In the genomic region with DNA sequence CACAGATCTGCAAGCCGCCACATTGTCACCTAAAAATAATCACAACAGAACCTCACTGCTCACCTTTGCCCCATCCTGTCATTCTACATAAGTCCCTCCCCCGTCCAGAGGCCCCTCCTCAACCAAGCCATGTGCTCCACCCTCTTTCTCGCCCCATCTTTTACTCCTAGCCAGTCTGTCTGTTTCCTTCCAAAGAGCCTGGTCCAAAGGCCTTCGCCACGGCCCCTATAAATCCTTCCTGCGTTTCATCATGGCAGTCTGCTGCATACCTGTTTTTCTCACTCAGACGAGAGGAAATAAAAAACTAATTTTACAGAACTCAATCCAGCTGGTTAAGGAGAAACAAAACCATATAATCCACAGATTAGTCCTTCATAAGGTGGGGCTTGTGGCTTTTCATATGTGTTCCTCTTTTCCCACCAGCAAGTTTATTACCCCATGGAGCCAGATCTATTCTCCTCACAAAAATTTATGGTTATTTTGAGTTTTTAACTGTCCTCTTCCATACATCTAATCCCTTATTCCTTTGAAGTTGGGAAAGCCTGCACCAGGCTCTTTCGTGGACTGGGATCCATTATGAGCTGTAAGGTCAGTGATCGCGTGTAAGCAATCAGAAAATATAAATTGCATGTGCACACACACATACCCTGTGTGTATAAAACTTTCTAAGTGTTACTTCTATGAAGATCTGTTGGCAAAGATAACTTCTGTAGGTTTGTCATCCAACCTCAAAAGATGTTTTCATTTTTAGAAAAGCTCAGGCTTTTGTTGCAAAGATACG, we compare ENCODE assay signal across 26 mouse cellular contexts.
A peak's percentile ranks its signal among the peaks of the same experiment; 100 is the strongest.
DNase-seq lines count a peak whose midpoint lies in the region; ATAC-seq lines count a peak whose summit lies in the region.
"Had no signal": no experiment of that assay in that cellular context is flagged by ENCODE, and none has a peak within 500 bp of the region (broad histone marks: within the 10 kb centered on the region; RNA-seq: fewer than 3 reads in every experiment).

No protein-coding gene starts in this region.

- H3K27me3 ChIP-seq in limb, embryonic 12.5 days, result peaks cover 46% of the 10 kb centered on the region
- H3K27me3 ChIP-seq in limb, embryonic 15.5 days, result peaks cover 46% of the 10 kb centered on the region
- H3K27me3 ChIP-seq: CH12.LX; embryonic facial prominence, embryonic 12.5 days; embryonic facial prominence, embryonic 15.5 days had no signal

- H3K9ac ChIP-seq in limb, embryonic 12.5 days (replicated peaks), result no peak overlapping the region
- H3K9ac ChIP-seq in limb, embryonic 15.5 days, result no peak overlapping the region
- H3K9ac ChIP-seq: embryonic facial prominence, embryonic 12.5 days; embryonic facial prominence, embryonic 15.5 days; forebrain, embryonic 12.5 days; forebrain, embryonic 15.5 days; hindbrain, embryonic 12.5 days; hindbrain, embryonic 15.5 days had no signal

- peak; percentile 31 for DNase-seq in embryo, embryonic 11 days
- DNase-seq in embryo, embryonic 9.5 days (ENCODE audit: extremely low spot score), result no peak
- DNase-seq in cerebellum, adult 11 months, result no peak
- DNase-seq in cerebellum, postnatal 10 days, result no peak
- DNase-seq: adrenal gland, postnatal 10 days; adrenal gland, postnatal 36 days; B cell, adult 2 months; cerebellum, adult 11-12 months; cerebellum, adult 8-10 months; cerebellum, postnatal 14 days; gastrocnemius, postnatal 10 days; gastrocnemius, postnatal 36 days; heart, adult 11 months had no signal

- H3K4me1 ChIP-seq in limb, embryonic 12.5 days (replicated peaks), result peaks cover 40% of the 10 kb centered on the region
- H3K4me1 ChIP-seq in limb, embryonic 15.5 days, result peaks cover 22% of the 10 kb centered on the region; the same call in 1 of the 2 replicates
- H3K4me1 ChIP-seq: embryonic facial prominence, embryonic 15.5 days had no signal

- 16% methylated on average over 11 of the region's 11 CpGs for WGBS in limb, embryonic 12.5 days
- 38% methylated on average over 11 of the region's 11 CpGs for WGBS in limb, embryonic 15.5 days

- no peaks in the 10 kb centered on the region for H3K9me3 ChIP-seq in limb, embryonic 12.5 days
- H3K9me3 ChIP-seq in limb, embryonic 15.5 days, result no peaks in the 10 kb centered on the region
- H3K9me3 ChIP-seq: embryonic facial prominence, embryonic 12.5 days; embryonic facial prominence, embryonic 15.5 days; forebrain, embryonic 12.5 days; forebrain, embryonic 15.5 days; G1E; hindbrain, embryonic 12.5 days; hindbrain, embryonic 15.5 days had no signal

- H3K27ac ChIP-seq in limb, embryonic 12.5 days, result no peak overlapping the region
- no peak overlapping the region for H3K27ac ChIP-seq in limb, embryonic 15.5 days
- H3K27ac ChIP-seq: embryonic facial prominence, embryonic 12.5 days; embryonic facial prominence, embryonic 15.5 days; forebrain, embryonic 12.5 days; forebrain, embryonic 15.5 days; hindbrain, embryonic 12.5 days; hindbrain, embryonic 15.5 days had no signal

- ATAC-seq in limb, embryonic 12.5 days (ENCODE audit: insufficient number of reproducible peaks, insufficient read depth, low FRiP score, low TSS enrichment, low read depth), result peak; percentile 64
- ATAC-seq in limb, embryonic 15.5 days (ENCODE audit: insufficient number of reproducible peaks, low FRiP score, low TSS enrichment, low read depth), result peak; percentile 63; the same call in 1 of the 2 replicates
- ATAC-seq: forebrain, embryonic 15.5 days; intestine, postnatal 0 days; Patski had no signal

- no peak overlapping the region for H3K4me3 ChIP-seq in limb, embryonic 12.5 days (replicated peaks)
- no peak overlapping the region for H3K4me3 ChIP-seq in limb, embryonic 15.5 days
- H3K4me3 ChIP-seq: embryonic facial prominence, embryonic 12.5 days; embryonic facial prominence, embryonic 15.5 days; forebrain, embryonic 12.5 days; forebrain, embryonic 15.5 days; hindbrain, embryonic 12.5 days; hindbrain, embryonic 15.5 days had no signal

- H3K36me3 ChIP-seq in limb, embryonic 12.5 days, result no peaks in the 10 kb centered on the region
- no peaks in the 10 kb centered on the region for H3K36me3 ChIP-seq in limb, embryonic 15.5 days
- H3K36me3 ChIP-seq: embryonic facial prominence, embryonic 12.5 days; embryonic facial prominence, embryonic 15.5 days; forebrain, embryonic 12.5 days; forebrain, embryonic 15.5 days; G1E; hindbrain, embryonic 12.5 days; hindbrain, embryonic 15.5 days had no signal

- no peak overlapping the region for H3K4me2 ChIP-seq in limb, embryonic 12.5 days
- no peak overlapping the region for H3K4me2 ChIP-seq in limb, embryonic 15.5 days
- H3K4me2 ChIP-seq: embryonic facial prominence, embryonic 12.5 days; embryonic facial prominence, embryonic 15.5 days; forebrain, embryonic 12.5 days; forebrain, embryonic 15.5 days; heart, embryonic 11.5 days; hindbrain, embryonic 12.5 days; hindbrain, embryonic 15.5 days had no signal
